Mouse (Mus musculus) spleen, postnatal 36 days (tissue): ENCODE results near the gene Traip.
A peak's percentile ranks its signal among the peaks of the same experiment; 100 is the strongest.
"Not testable (repeated sequence)": the region's sequence is repeated elsewhere in the genome, so short reads cannot be mapped to it uniquely, and the experiment has no call there.

Experiments used
- DNase-seq, 2 experiments: peaks; one replicate each; pipeline ENCODE4 v3.0.0; 2022; ENCODE audit warnings: low spot score in 2 of 2, mixed read lengths in 1 of 2

The Traip gene

GRCm38 (mm10) chr9:108001922-108002770, 52.2 kb downstream of the Traip start, which contains the start of gene Ip6k1:
Gene Ip6k1 (plus strand): TSS chr9:108002501.
- DNase-seq, result peak; percentile 100

GRCm38 (mm10) chr9:108002778-108003530, 53.0 kb downstream of the Traip start:
- no peak for DNase-seq

DNA sequence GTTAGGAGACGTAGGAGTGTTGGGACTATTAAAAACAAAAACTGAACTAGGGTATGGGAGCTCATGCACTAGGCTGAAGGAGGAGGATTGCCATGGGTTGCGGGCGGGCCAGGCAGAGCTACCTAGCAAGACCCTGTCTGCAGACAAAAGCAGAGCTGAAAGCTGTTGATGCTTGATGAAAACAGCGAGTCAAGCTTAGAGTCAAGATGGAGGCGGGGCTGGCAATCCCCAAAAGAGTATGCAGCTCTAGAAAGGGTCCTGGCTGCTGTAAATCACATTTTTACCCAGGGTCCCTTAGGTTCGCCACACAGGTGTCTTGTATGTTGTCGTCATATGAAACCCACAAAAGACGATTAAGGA, 53.6 kb downstream of the Traip start:
- peak in 1 of 2 experiments; percentile 11 for DNase-seq

- no peak for DNase-seq
Observed at GRCm38 (mm10) chr9:108008041-108008440, 58.1 kb downstream of the Traip start.

DNA sequence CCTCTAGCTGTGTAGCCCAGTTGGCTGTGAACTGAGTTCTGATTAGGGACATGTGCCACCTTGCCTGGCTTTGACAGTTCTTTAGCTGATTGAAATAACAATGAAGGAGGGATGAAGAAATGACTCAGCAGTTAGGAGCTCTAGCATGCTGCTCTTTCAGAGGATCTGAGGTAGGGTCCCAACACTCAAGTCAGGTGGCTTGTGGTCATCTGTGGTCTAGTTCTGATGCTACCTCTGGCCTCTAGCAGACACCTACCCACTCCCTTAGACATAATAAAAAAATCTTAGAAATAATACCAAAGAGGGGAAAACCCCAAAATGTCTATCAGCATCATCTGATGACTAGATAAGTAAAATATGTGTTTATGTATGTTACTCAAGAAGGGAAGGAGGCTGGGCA, 60.4 kb downstream of the Traip start:
- no peak for DNase-seq

DNA sequence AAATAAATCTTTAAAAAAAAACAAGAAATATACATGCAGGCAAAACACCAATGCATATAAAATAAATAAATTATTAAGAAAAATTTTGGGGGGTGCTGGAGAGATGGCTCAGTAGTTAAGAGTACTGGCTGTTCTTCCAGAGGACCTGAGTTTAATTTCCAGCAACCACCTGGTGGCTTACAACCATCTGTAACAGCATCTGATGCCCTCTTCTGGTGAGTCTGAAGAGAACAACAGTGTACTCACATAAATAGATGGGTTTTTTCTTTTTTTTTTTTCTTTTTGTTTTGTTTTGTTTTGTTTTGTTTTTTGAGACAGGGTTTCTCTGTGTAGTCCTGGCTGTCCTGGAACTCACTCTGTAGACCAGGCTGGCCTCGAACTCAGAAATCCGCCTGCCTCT, 63.6 kb downstream of the Traip start:
- not testable (repeated sequence) for DNase-seq

- DNase-seq, result no peak
Observed at GRCm38 (mm10) chr9:108017127-108017526, 67.2 kb downstream of the Traip start.

DNA sequence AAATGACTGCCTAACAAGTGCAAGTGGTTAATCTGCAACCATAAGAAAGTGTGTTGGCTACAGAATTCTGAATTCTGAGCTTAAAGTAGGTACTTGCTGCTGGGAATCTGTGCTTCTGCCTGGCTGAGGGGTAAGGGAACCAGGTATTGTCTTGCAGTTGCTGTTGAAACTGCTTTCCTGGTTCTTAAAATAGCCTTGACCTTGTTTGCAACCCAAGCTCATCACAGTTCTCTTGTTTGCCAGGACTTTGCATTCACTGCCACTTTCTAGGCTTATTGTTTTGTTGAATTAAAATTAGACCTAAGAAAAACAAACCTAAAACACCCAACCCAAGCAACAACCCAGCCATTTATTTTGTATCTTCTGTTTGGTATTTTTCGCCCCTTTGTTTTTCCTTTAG, 70.8 kb downstream of the Traip start:
- DNase-seq, result no peak
